Mouse (Mus musculus): ENCODE measurements at regions not wholly inside any gene's neighbourhood (a gene's known extent, or its start where the extent isn't known, plus 50 kb on each side); places are given as distances from the start of the nearest gene placed in this dataset.

DNA sequence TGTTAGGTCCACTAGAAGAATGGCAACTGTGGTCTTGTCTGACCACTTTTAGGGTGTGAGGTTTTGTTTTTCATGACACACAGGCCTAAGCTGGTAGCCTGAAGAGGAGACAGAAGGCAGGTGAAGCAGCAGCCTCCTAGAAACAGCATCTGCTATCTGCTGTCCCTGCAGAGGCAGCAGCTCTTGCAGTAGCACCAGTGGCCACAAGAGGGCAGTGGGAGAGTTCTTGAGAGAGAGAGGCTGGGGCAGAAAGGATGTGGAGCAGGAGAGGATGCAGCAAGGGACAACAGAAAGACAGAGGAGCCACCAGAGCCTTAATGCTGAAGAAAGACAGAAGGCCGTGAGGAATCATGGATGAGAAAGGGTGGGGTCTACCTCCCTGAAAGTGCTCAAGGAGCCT lies 88.1 kb upstream of the Usp51 start:
- 56% methylated on average over 1 of the region's 1 CpGs for WGBS (ENCODE audit: insufficient replicate concordance)
- DNase-seq, result peak; percentile 4
- ATAC-seq (ENCODE audit: low read depth), result no peak
- H3K4me1 ChIP-seq (replicated peaks), result no peaks in the 10 kb centered on the region
- H3K9ac ChIP-seq, result no peak overlapping the region
- no peak overlapping the region for H3K4me3 ChIP-seq (replicated peaks)
- H3K9me3 ChIP-seq (replicated peaks), result no peaks in the 10 kb centered on the region
- no peak overlapping the region for H3K4me2 ChIP-seq
- H3K27ac ChIP-seq, result no peak overlapping the region
- H3K27me3 ChIP-seq, result no peaks in the 10 kb centered on the region
- no peaks in the 10 kb centered on the region for H3K36me3 ChIP-seq

DNA sequence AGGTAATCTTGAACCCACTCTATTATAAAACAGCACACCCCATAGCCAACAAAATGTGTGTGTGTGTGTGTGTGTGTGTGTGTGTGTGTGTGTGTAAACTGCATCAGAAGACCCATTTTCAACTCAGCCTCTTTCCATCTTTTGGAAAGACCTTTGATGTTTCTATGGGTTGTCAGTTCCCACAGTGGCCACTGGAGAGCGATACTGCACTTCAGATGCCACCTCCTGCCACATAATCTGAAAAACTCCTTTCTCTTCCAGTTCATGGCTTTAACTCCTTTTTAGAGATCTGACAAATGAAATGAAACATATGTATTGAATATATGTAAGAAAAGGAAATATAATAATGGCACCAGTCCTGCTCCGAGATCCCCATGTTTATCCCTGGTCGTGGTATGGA lies 79.3 kb upstream of the Usp51 start:
- Histone ChIP-seq H3K9ac (no peak overlapping the region), H3K27me3 (no peaks in the 10 kb centered on the region), H3K9me3 (replicated peaks) (no peaks in the 10 kb centered on the region), H3K4me1 (replicated peaks) (no peaks in the 10 kb centered on the region), H3K27ac (no peak overlapping the region), H3K4me2 (no peak overlapping the region), H3K4me3 (replicated peaks) (no peak overlapping the region), H3K36me3 (no peaks in the 10 kb centered on the region)
- DNase-seq (no peak), ATAC-seq (ENCODE audit: low read depth) (no peak)
- WGBS (ENCODE audit: insufficient replicate concordance), result 50% methylated on average over 3 of the region's 3 CpGs

DNA sequence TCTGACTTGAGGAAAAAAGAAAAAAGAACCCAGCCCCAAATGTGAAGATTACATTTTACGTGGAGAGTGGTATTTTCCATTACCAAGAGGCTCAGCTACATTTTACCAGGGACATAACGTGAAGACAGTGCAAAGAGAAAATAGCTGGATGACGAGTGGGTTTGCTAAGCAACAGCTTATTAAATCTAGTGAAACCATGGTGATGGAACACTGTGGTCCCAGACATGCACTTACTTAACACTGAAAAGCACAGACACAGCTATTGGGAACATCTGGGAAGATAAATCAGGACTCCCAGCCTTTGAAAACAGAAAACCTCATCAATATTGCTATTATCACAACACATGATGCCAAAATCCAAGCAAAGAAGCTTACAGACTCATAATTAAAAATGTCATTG lies 60.1 kb upstream of the Usp51 start:
- DNase-seq (no peak), ATAC-seq (ENCODE audit: low read depth) (no peak)
- Histone ChIP-seq H3K9me3 (replicated peaks) (no peaks in the 10 kb centered on the region), H3K4me2 (no peak overlapping the region), H3K27me3 (no peaks in the 10 kb centered on the region), H3K27ac (no peak overlapping the region), H3K4me3 (replicated peaks) (no peak overlapping the region), H3K36me3 (no peaks in the 10 kb centered on the region), H3K9ac (no peak overlapping the region), H3K4me1 (replicated peaks) (no peaks in the 10 kb centered on the region)
- 39% methylated on average over 3 of the region's 3 CpGs for WGBS (ENCODE audit: insufficient replicate concordance)
